Mouse (Mus musculus) bone marrow macrophage, adult 2 months (primary cell): ENCODE results near the gene Phactr2.

Experiments used
- CTCF ChIP-seq: IDR thresholded peaks from 2 replicates; pipeline ENCODE4 v1.5.1; 2012; ENCODE audit warnings: low read depth, mild to moderate bottlenecking, low read length, moderate library complexity
- POLR2A ChIP-seq: IDR thresholded peaks from 2 replicates; pipeline ENCODE4 v1.6.1; 2012; ENCODE audit warnings: mild to moderate bottlenecking, low read depth, low read length, borderline replicate concordance

DNA sequence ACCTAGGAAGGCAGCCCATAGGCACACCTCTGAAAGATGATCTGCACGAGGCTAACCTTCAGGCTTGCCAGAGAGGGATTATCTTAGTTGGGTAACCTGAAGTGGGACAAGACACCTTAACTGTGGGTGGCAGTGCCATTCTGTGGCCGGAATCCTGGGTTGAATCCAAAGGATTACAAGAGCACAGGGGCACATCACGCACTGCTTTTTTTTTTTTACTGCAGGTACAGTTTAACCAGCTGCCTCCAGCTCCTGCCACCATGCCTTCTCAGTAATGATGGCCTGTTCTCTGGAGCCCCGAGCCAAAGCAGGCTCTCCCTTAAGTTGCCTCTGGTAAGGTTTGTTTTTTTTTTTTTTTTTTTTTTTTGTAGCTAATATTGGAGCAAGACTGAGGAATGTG, 33.9 kb downstream of the Phactr2 start:
- no peak for TF ChIP-seq CTCF
- no peak for TF ChIP-seq POLR2A
